Mouse (Mus musculus) embryonic stem cell, embryonic (primary cell): Measurements from ENCODE around the gene Tns3.

ENCODE experiments used
- CTCF ChIA-PET, 4 experiments: fragments of 300-600 bp in 2 of 4; fragments of 350-600 bp in 2 of 4; sonication (Branson Sonifier 250); formaldehyde crosslinking; loops; one replicate each; lab custom pipeline; 2022; ENCODE audit warnings: inconsistent platforms in 2 of 4; lab: Charles Lee
- POLR2A ChIA-PET, 4 experiments: fragments of 300-600 bp in 2 of 4; fragments of 350-600 bp in 2 of 4; sonication (Branson Sonifier 250); formaldehyde crosslinking; loops; one replicate each; lab custom pipeline; 2022; ENCODE audit warnings: antibody characterized with exemption in 4 of 4, inconsistent platforms in 1 of 4; lab: Charles Lee

Tns3 gene

GRCm38 (mm10) chr11:8639726-8640125, 24.6 kb downstream of the Tns3 start:
- POLR2A ChIA-PET, result interaction anchor here in 3 of 4 experiments (0.6 to 5.4 kb wide), 15 partner anchors 8 to 477 kb away, joined by 3 to 60 read pairs (median 7); partner anchors contain the start of gene Tns3 (in 1 of the 3)
- CTCF ChIA-PET, result no interaction called here

DNA sequence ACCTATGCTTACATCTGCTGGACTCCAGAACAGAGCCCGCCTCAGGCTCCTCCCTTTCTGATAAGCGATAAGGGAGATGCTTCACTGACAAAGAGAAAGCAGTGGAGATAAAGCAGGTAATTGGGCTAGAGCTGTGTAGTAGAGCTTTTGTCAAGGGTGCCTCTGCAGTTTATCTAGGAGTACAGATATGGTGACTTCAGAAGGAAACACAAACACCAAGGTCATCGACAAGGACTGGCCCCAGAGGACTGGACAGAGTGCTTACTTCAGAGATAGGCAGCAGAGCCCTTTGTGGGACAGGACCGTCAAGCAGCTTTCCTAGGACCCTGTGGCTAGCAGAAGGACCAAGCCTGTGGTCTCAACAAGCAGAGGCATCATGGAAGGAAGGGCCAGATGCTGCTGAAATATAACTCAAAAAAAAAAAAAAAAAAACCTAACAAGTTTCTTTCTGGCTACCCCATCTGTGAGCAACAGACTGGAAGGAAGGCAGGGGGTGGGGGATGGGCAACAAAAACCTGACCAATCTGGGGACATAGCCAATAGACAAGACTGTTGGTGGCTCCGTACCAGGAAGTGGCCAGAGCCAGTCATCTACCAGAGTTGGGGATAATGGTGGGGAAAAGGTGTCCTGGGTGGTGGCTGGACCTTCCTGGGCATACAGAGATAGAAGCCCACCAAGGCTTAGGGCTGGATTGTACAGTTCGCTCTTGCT, 25.2 kb downstream of the Tns3 start:
- ChIA-PET CTCF (interaction anchor here in 1 of 4 experiments (0.7 kb wide), 1 partner anchor 221 kb away, joined by 3 read pairs; no protein-coding TSS in a partner anchor), POLR2A (interaction anchor here in 3 of 4 experiments (0.7 to 5.4 kb wide), 9 partner anchors 8 to 72 kb away, joined by 3 to 53 read pairs (median 5); partner anchors contain the start of gene Tns3 (in 1 of the 3))

GRCm38 (mm10) chr11:8637469-8638447, 26.6 kb downstream of the Tns3 start:
- POLR2A ChIA-PET, result interaction anchor here in 3 of 4 experiments (0.7 to 12.1 kb wide), 28 partner anchors 10 to 117 kb away, joined by 3 to 129 read pairs (median 10); partner anchors contain the start of gene Tns3 (in 2 of the 3)
- CTCF ChIA-PET, result interaction anchor here in 1 of 4 experiments (0.6 kb wide), 1 partner anchor 27 kb away, joined by 3 read pairs; no protein-coding TSS in a partner anchor

DNA sequence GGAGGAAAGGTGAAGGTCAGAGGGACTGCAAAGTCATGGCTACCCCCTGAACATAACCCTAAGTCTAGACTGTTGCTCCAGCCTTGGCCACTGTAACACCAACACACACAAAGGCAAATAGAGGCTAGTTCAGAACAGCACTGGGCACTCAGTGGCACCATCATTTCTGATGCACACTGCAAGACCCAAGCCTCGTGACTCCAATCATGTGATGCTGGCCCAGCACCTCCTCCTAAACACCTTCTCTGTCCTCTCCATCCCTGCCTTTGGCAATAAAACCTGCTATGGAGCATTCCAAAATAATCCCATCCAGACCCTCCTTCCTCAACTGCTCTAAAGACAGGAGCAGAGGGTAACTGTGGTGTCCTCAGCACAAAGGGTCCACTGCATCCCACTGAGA, 27.7 kb downstream of the Tns3 start:
- ChIA-PET POLR2A (interaction anchor here (0.6 to 12.1 kb wide), 35 partner anchors 11 to 1355 kb away, joined by 3 to 129 read pairs (median 9); partner anchors contain the start of gene Tns3 (in 1 of the 4)), CTCF (no interaction called here)

DNA sequence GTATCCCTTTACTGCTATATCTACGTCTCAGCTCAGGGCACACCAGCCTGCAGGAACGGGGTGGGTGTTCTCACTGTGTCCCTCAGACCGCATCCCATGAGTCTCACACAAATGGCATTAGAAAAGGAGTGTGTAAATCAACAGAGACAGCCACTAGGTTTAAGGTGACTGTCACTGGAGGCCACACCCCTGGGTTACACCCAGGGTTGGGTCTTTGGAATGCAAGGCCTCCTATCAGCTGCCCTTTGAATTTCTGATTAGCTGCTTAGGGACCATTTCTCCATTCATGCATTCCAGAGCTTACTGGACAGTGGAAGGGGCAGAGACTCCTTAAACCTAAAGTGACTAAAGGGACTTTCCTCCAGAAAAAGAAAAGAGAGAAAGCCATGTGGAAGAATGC, 28.6 kb downstream of the Tns3 start:
- CTCF ChIA-PET, result interaction anchor here in 2 of 4 experiments (0.9 kb wide), 2 partner anchors 28 to 69 kb away, joined by 4 to 7 read pairs; no protein-coding TSS in a partner anchor
- POLR2A ChIA-PET, result interaction anchor here (0.5 to 12.1 kb wide), 91 partner anchors 8 to 1423 kb away, joined by 3 to 129 read pairs (median 7); partner anchors contain the start of genes Tns3 (in 2 of the 4) and Upp1 (in 1 of the 4)

- CTCF ChIA-PET, result interaction anchor here in 2 of 4 experiments (0.6 to 0.9 kb wide), 5 partner anchors 29 to 377 kb away, joined by 3 to 7 read pairs (median 4); no protein-coding TSS in a partner anchor
- POLR2A ChIA-PET, result interaction anchor here (0.6 to 12.1 kb wide), 85 partner anchors 9 to 501 kb away, joined by 3 to 129 read pairs (median 7); partner anchors contain the start of genes Tns3 (in 2 of the 4) and Upp1 (in 1 of the 4)
These were observed 29.5 kb downstream of the Tns3 start for GRCm38 (mm10) chr11:8634728-8635410.

DNA sequence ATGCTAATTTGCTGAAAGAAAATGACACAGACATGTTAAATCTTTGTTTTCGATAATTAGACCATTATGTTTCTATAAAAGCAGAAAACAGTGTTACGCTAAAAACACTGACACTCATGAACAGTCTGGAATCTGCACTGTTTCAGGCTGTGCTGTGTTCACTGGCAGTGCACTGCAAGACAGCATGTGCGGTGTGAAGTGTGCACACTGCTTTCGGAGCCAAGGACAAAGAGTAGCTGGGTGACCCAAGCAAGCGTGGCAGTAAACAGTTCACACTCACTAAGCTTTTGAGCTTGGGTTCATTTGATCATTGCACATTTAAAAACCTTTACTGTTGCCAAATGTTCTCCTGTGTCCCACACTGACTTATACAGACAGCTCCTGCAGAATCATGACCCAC, 32.2 kb downstream of the Tns3 start:
- POLR2A ChIA-PET, result interaction anchor here in 3 of 4 experiments (0.5 to 12.1 kb wide), 29 partner anchors 9 to 162 kb away, joined by 3 to 129 read pairs (median 3); partner anchors contain the start of gene Tns3 (in 1 of the 3)

DNA sequence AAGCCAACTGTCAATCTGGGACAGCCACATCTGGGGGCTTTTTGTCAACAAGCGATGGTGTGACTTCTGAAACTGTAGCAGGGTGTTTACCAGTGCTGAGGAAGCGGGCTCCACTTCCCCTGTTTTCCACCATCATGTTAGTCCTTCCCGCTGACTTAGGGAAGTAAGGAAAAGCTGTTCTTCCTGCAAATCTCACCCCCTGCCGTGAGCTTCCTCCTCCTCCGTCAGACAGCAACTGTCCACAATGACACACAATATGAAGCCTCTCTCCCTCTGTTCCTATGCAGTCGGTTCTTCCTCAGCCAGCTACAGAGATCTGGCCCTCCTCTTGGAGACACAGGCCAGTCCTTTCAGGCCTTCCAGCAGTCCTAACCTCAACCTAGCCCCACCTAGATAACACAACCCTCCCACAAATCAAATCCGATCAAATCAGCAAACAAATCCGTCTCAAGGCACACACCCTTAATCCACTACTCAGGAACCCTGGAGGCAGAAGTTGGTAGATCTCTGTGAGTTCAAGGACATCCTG, 34.4 kb downstream of the Tns3 start:
- ChIA-PET POLR2A (interaction anchor here in 3 of 4 experiments (0.6 to 12.1 kb wide), 34 partner anchors 8 to 122 kb away, joined by 3 to 129 read pairs (median 5); partner anchors contain the start of gene Tns3 (in 1 of the 3)), CTCF (interaction anchor here in 2 of 4 experiments (0.6 to 1.2 kb wide), 2 partner anchors 125 to 230 kb away, joined by 4 to 10 read pairs; no protein-coding TSS in a partner anchor)

More for the DNA sequence above, 32.2 kb downstream of the Tns3 start:
- CTCF ChIA-PET, result interaction anchor here in 2 of 4 experiments (0.6 to 0.7 kb wide), 3 partner anchors 19 to 97 kb away, joined by 3 to 6 read pairs (median 4); no protein-coding TSS in a partner anchor

GRCm38 (mm10) chr11:8629326-8629725, 35.0 kb downstream of the Tns3 start:
- CTCF ChIA-PET, result interaction anchor here in 1 of 4 experiments (1.2 kb wide), 1 partner anchor 231 kb away, joined by 4 read pairs; no protein-coding TSS in a partner anchor
- POLR2A ChIA-PET, result interaction anchor here in 3 of 4 experiments (0.9 to 12.1 kb wide), 28 partner anchors 7 to 64 kb away, joined by 3 to 129 read pairs (median 5); no protein-coding TSS in a partner anchor

GRCm38 (mm10) chr11:8628846-8629253, 35.5 kb downstream of the Tns3 start:
- POLR2A ChIA-PET, result interaction anchor here in 3 of 4 experiments (1.0 to 12.1 kb wide), 17 partner anchors 12 to 65 kb away, joined by 3 to 129 read pairs (median 4); no protein-coding TSS in a partner anchor
- CTCF ChIA-PET, result no interaction called here

- POLR2A ChIA-PET, result interaction anchor here in 2 of 4 experiments (1.2 to 12.1 kb wide), 12 partner anchors 9 to 58 kb away, joined by 3 to 129 read pairs (median 6); partner anchors contain the start of gene Tns3 (in 1 of the 2)
- CTCF ChIA-PET, result no interaction called here
These were observed 37.2 kb downstream of the Tns3 start for GRCm38 (mm10) chr11:8627156-8627555.

- ChIA-PET CTCF (interaction anchor here in 1 of 4 experiments (1.0 kb wide), 1 partner anchor 34 kb away, joined by 3 read pairs; no protein-coding TSS in a partner anchor), POLR2A (interaction anchor here in 3 of 4 experiments (0.9 to 12.1 kb wide), 22 partner anchors 8 to 490 kb away, joined by 3 to 129 read pairs (median 6); partner anchors contain the start of genes Tns3 (in 1 of the 3) and Upp1 (in 1 of the 3))
These were observed 37.6 kb downstream of the Tns3 start for GRCm38 (mm10) chr11:8626715-8627114.

DNA sequence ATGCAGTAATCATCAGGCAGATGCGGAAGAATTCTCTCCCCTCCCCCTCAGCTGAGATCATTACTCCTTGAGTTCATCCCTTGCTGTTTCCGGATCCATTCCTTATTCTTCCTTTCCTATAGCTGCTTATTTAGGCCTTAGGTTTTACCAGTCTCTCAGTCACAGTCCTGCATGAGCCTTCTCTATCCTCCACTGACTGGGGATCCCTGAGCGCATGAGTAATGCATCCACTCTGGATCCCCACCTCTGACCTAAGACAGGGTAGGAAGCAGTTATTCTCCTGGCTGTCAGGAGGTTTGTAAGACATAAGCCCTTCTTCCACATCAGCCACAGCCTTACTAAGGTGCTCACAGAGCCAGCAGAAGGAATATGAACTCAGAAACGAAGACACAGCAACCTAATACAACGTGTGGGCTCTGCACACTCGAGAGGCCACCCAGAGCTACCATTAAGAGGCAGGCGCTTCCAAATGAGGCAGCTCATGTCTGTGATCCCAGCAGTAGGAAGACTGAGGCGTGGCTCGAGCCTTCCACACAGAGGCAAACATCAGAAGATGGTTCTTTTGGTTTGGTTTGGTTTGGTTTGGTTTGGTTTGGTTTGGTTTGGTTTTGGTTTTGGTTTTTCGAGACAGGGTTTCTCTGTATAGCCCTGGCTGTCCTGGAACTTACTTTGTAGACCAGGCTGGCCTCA, 38.3 kb downstream of the Tns3 start:
- ChIA-PET CTCF (interaction anchor here in 1 of 4 experiments (1.0 kb wide), 1 partner anchor 35 kb away, joined by 3 read pairs; no protein-coding TSS in a partner anchor), POLR2A (interaction anchor here (0.5 to 3.9 kb wide), 42 partner anchors 9 to 491 kb away, joined by 3 to 40 read pairs (median 5); partner anchors contain the start of genes Tns3 (in 1 of the 4) and Upp1 (in 1 of the 4))

DNA sequence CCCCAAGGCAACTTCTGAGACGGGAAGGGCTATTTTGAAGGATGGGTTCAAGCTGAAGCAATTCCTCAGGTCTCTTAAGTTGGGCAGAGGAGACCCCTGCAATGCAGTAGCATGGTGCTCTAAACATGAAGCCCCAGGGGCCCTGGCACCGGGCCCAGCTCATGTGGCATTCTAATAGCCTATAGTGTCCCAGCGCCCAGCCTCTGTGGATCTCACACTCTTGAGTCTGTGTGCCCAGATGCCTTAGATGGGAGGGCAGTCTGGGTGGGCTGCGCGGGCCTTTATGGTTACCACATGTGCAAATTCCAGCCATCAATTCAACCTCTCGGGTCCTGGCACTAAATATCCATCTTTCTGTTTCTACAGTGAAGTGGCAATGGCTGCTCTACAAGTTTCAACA, 38.9 kb downstream of the Tns3 start:
- CTCF ChIA-PET, result no interaction called here
- POLR2A ChIA-PET, result interaction anchor here (0.5 to 3.9 kb wide), 41 partner anchors 8 to 492 kb away, joined by 3 to 40 read pairs (median 5); partner anchors contain the start of genes Tns3 (in 1 of the 4) and Upp1 (in 1 of the 4)

GRCm38 (mm10) chr11:8624179-8624886, 40.0 kb downstream of the Tns3 start:
- POLR2A ChIA-PET, result interaction anchor here (0.5 to 3.9 kb wide), 22 partner anchors 8 to 100 kb away, joined by 3 to 40 read pairs (median 6); no protein-coding TSS in a partner anchor
- CTCF ChIA-PET, result no interaction called here
